Mouse (Mus musculus) liver, embryonic 12.5 days (tissue): ENCODE results near the gene Catsperg1. TPM values are rescaled to one million over a fixed set of nuclear protein-coding genes. Genes with fewer than 3 reads are reported as not detected.

ENCODE experiments used
- ATAC-seq: fragments of 200-750 bp; cut with Nextera tagmentation; 2 replicates; pipeline ENCODE4 v1.8.0; 2017; ENCODE audit warnings: moderate number of reproducible peaks, mild to moderate bottlenecking, moderate library complexity
- H3K27ac ChIP-seq: fragments of 300-500 bp; sonication (generic); 2 replicates; pipeline ENCODE4 v1.5.1; 2016; ENCODE audit warnings: mild to moderate bottlenecking
- H3K27me3 ChIP-seq: fragments of 300-500 bp; sonication (generic); replicated peaks from 2 replicates; pipeline ENCODE4 v1.6.1; 2016; ENCODE audit warnings: mild to moderate bottlenecking, moderate library complexity
- H3K36me3 ChIP-seq: fragments of 300-500 bp; sonication (generic); 2 replicates; pipeline ENCODE4 v1.6.1; 2016; ENCODE audit warnings: mild to moderate bottlenecking, moderate library complexity
- H3K4me1 ChIP-seq: fragments of 300-500 bp; sonication (generic); 2 replicates; pipeline ENCODE4 v1.6.1; 2016
- H3K4me2 ChIP-seq: fragments of 300-500 bp; sonication (generic); 2 replicates; pipeline ENCODE4 v1.6.1; 2016; ENCODE audit warnings: mild to moderate bottlenecking, moderate library complexity
- H3K4me3 ChIP-seq: fragments of 300-500 bp; sonication (generic); 2 replicates; pipeline ENCODE4 v1.5.1; 2016; ENCODE audit warnings: mild to moderate bottlenecking, moderate library complexity
- H3K9ac ChIP-seq: fragments of 300-500 bp; sonication (generic); 2 replicates; pipeline ENCODE4 v1.6.1; 2016; ENCODE audit warnings: mild to moderate bottlenecking, moderate library complexity
- H3K9me3 ChIP-seq: fragments of 300-500 bp; sonication (generic); replicated peaks from 2 replicates; pipeline ENCODE4 v1.6.1; 2016; ENCODE audit warnings: mild to moderate bottlenecking, moderate library complexity
- WGBS: fragments of 180-500 bp; shearing (Covaris S2); methylation state at CpG from one replicate; pipeline ENCODE4 v1.1.7; 2016; ENCODE audit not compliant: insufficient replicate concordance; 5-methylcytosine and 5-hydroxymethylcytosine counted together
- polyA plus RNA-seq: library from polyadenylated mRNA; unstranded; fragments of >200 nt; fragmentation: Nextera tagmentation; extraction: Ambion mirVana; gene quantifications from 2 replicates; pipeline ENCODE4 v1.2.1, GENCODE M21; 2016

Gene Catsperg1
- polyA plus RNA-seq, 1 experiment from 2014 or later = 0.26 TPM

DNA sequence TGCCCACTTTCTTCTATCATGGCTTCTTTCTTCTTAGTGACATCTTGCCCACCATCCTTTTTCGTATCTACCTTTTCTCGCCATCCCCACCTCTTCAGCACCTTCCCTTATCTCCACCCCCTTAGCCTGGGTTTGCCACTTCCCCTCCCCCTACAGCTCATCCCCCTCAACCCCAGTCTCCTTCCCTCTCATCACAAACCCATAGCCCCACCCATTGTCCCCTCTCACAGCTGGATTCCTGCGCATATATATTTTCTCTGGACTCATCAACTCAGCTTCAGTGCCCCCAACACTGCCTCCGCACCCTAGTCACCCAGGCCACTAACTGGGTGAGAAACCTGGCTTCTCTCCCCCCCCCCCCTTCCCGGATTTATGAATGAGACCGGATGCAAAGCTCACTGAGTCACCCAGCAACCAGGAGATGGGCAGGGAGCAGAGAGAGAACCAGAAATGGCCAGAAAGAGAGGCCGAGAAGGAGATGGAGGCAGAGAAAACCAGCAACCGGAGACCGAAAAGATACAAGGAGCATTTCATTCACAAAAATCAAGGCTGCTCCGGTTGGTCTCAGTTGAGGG is 45.6 kb downstream of the Catsperg1 start:
- peak overlapping the region; percentile 69 for H3K4me2 ChIP-seq
- peak overlapping the region; percentile 54; the same call in 1 of the 2 replicates for H3K4me3 ChIP-seq
- H3K36me3 ChIP-seq = peaks cover 4% of the 10 kb centered on the region; the same call in 1 of the 2 replicates
- H3K4me1 ChIP-seq = peaks cover 41% of the 10 kb centered on the region
- no peak for ATAC-seq
- H3K9ac ChIP-seq = no peak overlapping the region
- H3K27ac ChIP-seq = no peak overlapping the region
- no peaks in the 10 kb centered on the region for H3K9me3 ChIP-seq
- WGBS = 8% methylated on average over 10 of the region's 10 CpGs
- H3K27me3 ChIP-seq = peaks cover 81% of the 10 kb centered on the region

- Histone ChIP-seq H3K4me2 (no peak overlapping the region), H3K4me3 (no peak overlapping the region), H3K9ac (no peak overlapping the region), H3K9me3 (no peaks in the 10 kb centered on the region), H3K27ac (no peak overlapping the region), H3K4me1 (peaks cover 46% of the 10 kb centered on the region), H3K36me3 (0 out of 2 replicates have a peak, but pooled peaks cover under 1% of the 10 kb centered on the region), H3K27me3 (peaks cover 75% of the 10 kb centered on the region)
- 31% methylated on average over 19 of the region's 19 CpGs for WGBS
- no peak for ATAC-seq
These were observed 46.2 kb downstream of the Catsperg1 start for GRCm38 (mm10) chr7:29167656-29168055.

DNA sequence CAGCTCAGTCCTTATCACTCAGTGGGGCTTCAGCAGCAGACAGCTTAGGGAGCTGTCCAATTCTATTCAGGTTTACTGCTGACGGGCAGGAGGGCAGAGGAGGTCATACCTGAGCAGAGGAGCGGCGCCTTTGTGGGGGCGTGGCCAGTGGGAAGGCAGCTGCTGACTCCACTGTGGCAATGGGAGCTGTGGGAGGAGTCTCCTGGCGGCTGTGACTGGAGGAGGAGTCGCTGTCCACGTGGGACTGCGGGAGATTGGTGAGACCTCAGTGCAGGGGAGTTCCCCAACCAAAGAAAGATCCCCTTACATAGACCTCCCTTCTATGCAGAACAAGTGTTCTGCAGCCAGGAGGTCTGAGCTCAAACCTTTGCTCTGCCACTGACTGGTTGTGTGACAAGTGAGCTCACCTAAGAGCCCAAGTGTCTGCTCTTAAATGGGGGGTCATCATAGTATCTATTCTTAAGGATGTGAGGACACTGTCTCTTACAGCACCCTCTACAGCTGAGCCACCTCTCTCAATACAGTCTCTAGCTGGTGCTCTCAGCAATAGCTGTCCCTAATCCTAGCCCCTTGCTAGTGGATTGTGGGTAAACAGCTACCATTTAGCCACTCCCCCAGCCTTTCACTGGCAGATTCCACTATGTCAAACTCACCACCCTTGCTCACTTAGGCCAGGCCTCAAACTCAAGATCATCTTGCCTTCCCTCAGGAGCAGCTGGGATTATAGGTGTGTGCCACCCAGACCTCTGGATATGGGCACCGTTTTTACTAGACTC is 50.9 kb downstream of the Catsperg1 start:
- H3K9me3 ChIP-seq = no peaks in the 10 kb centered on the region
- peak; percentile 57 for ATAC-seq
- peaks cover 13% of the 10 kb centered on the region for H3K4me1 ChIP-seq
- no peak overlapping the region for H3K9ac ChIP-seq
- no peaks in the 10 kb centered on the region for H3K36me3 ChIP-seq
- 17% methylated on average over 9 of the region's 9 CpGs for WGBS
- peak overlapping the region; percentile 12; the same call in 1 of the 2 replicates for H3K4me2 ChIP-seq
- H3K4me3 ChIP-seq = no peak overlapping the region
- H3K27me3 ChIP-seq = peaks cover 69% of the 10 kb centered on the region
- H3K27ac ChIP-seq = no peak overlapping the region

DNA sequence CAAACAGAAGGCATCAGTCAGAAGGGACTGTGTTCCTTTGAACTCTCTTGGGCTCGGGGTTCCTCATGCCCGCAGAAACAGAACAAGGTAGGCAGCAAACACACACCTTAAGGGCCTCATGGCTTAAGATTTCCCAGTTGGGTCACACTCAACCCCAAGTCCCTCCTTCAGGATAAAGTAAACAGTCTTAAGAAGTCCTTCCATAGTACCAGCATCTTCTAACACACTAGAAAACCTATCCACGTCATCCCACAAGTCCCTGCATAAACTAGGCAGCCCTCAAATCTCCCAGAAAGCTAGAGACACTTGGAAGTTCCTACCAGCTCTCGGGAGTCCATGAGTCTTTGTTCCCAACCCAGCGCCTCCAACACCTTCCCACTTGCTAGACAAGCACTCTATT is 51.5 kb downstream of the Catsperg1 start:
- WGBS = 61% methylated on average over 5 of the region's 5 CpGs
- H3K9me3 ChIP-seq = no peaks in the 10 kb centered on the region
- H3K27me3 ChIP-seq = peaks cover 69% of the 10 kb centered on the region
- no peak overlapping the region for H3K27ac ChIP-seq
- H3K36me3 ChIP-seq = no peaks in the 10 kb centered on the region
- no peak for ATAC-seq
- H3K9ac ChIP-seq = no peak overlapping the region
- no peak overlapping the region; the same call in 1 of the 2 replicates for H3K4me2 ChIP-seq
- H3K4me3 ChIP-seq = no peak overlapping the region
- H3K4me1 ChIP-seq = peaks cover 13% of the 10 kb centered on the region

GRCm38 (mm10) chr7:29158264-29158663 is 55.6 kb downstream of the Catsperg1 start:
- 0 out of 2 replicates have a peak, but pooled peaks cover 7% of the 10 kb centered on the region for H3K9me3 ChIP-seq
- H3K4me1 ChIP-seq = peaks cover 28% of the 10 kb centered on the region
- H3K4me2 ChIP-seq = no peak overlapping the region
- H3K9ac ChIP-seq = no peak overlapping the region
- peaks cover 54% of the 10 kb centered on the region for H3K27me3 ChIP-seq
- peaks cover 10% of the 10 kb centered on the region for H3K36me3 ChIP-seq
- H3K27ac ChIP-seq = no peak overlapping the region
- WGBS = 8% methylated on average over 5 of the region's 5 CpGs
- H3K4me3 ChIP-seq = no peak overlapping the region
- ATAC-seq = no peak

GRCm38 (mm10) chr7:29155838-29156782 is 57.7 kb downstream of the Catsperg1 start, which contains the start of gene Fam98c:
Gene Fam98c (minus strand): TSS chr7:29156234.
- H3K4me1 ChIP-seq = peaks cover 17% of the 10 kb centered on the region
- ATAC-seq = peak; percentile 77
- H3K9me3 ChIP-seq = 0 out of 2 replicates have a peak, but pooled peaks cover 7% of the 10 kb centered on the region
- peak within 1 kb of the TSS; percentile 85 for H3K9ac ChIP-seq
- peak within 1 kb of the TSS; percentile 79 for H3K27ac ChIP-seq
- H3K4me2 ChIP-seq = peak within 1 kb of the TSS; percentile 100
- peaks cover 10% of the 10 kb centered on the region for H3K36me3 ChIP-seq
- peak within 1 kb of the TSS; percentile 85 for H3K4me3 ChIP-seq
- H3K27me3 ChIP-seq = peaks cover 43% of the 10 kb centered on the region
- WGBS = 3% methylated on average over 66 of the region's 68 CpGs

DNA sequence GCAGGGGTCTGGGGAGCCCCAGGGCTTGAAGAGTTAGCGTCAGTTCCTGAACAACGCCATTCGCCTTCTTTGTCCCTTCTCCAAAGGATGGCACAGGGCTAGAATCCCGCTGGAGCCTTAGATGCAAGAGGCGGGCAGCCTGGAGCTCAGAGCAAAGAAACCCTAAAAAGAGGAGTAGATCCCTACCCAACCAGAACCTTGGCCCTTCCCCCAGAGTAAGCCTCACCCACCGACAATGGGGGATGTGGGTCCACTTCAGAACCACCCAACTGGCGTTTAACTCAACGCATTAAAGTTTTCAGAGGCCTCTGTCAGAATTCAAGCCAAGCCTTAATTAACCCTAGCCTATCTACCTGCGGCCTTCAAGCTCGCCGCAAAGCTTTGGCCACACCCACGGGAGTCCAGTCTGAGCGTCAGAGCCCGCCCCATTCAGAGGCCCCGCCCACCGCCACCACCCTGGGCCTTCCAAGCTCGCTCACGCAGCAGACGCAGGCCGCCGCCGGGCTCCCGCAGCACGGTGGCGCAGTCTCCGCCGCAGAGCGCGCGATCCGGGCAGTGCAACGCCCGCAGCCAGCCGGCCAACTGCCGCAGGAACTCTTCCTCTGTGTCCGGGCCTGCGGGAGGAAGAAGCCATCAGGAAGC is 58.5 kb downstream of the Catsperg1 start:
- peaks cover 17% of the 10 kb centered on the region for H3K4me1 ChIP-seq
- peaks cover 36% of the 10 kb centered on the region for H3K27me3 ChIP-seq
- H3K9ac ChIP-seq = peak overlapping the region; percentile 85
- 9% methylated on average over 35 of the region's 37 CpGs for WGBS
- peaks cover 10% of the 10 kb centered on the region for H3K36me3 ChIP-seq
- peak overlapping the region; percentile 100 for H3K4me2 ChIP-seq
- peak; percentile 84 for ATAC-seq
- peak overlapping the region; percentile 79 for H3K27ac ChIP-seq
- peak overlapping the region; percentile 85 for H3K4me3 ChIP-seq
- 0 out of 2 replicates have a peak, but pooled peaks cover 7% of the 10 kb centered on the region for H3K9me3 ChIP-seq

DNA sequence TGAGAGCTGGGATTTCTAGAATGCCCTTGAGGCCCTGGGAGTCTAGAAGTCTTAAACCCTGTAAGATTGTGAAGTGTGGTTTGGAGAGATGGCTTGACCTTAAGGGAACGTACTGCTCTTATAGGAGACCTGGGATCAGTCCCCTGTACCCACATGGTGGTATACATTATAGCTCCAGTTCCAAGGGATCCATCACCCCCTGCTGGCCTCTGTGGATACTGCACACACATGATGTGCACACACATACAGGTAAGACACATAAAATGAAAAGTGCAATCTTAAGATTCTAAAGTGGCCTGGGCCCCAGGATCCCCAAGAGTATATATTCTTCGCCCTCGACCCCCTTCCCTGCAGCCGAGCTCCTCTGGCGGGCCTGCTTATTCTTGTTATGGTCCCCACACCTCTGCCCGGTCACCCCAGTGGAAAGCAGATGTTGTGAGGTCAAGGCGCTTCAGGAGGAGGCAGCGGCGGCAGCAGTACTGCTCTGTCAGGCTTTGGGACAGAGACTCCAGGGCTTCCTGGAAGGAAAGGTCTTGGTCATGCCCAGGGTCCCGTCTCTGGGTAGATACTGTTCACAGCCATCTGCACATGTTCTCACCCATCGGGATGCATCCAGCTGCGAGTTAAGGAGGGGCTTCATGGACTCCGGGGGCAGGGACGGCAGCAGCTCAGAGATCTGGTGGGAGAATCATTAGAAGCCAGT is 59.7 kb downstream of the Catsperg1 start:
- Histone ChIP-seq H3K4me2 (no peak overlapping the region), H3K4me1 (peaks cover 17% of the 10 kb centered on the region), H3K9ac (no peak overlapping the region), H3K27me3 (peaks cover 25% of the 10 kb centered on the region), H3K27ac (no peak overlapping the region), H3K9me3 (0 out of 2 replicates have a peak, but pooled peaks cover 7% of the 10 kb centered on the region), H3K4me3 (no peak overlapping the region), H3K36me3 (peaks cover 10% of the 10 kb centered on the region)
- ATAC-seq = no peak
- 80% methylated on average over 14 of the region's 14 CpGs for WGBS

DNA sequence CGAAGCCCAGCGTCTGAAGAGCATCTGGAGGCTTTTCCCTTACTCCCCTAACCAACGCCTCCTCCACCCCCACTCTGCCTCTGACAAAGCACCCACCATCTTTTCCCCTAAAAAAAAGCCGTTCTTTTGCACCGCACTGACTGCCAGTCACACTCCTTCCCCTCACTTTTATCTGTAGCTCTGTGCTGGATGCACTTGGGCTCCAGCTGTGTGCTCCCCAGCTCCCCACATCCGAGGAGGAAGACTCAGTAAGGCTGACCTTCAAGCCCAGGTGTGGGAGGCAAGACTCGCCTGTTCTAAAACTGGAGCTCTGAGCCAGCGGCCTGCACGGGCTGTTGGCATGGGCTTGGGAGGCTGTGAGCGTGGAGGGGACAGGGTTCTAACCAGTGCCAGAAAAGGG is 62.3 kb downstream of the Catsperg1 start:
- H3K4me2 ChIP-seq = no peak overlapping the region
- no peak overlapping the region for H3K4me3 ChIP-seq
- WGBS = 58% methylated on average over 10 of the region's 10 CpGs
- H3K27me3 ChIP-seq = no peaks in the 10 kb centered on the region
- no peak for ATAC-seq
- H3K36me3 ChIP-seq = peaks cover 10% of the 10 kb centered on the region
- 0 out of 2 replicates have a peak, but pooled peaks cover 7% of the 10 kb centered on the region for H3K9me3 ChIP-seq
- no peak overlapping the region for H3K9ac ChIP-seq
- H3K27ac ChIP-seq = no peak overlapping the region
- peaks cover 12% of the 10 kb centered on the region for H3K4me1 ChIP-seq

DNA sequence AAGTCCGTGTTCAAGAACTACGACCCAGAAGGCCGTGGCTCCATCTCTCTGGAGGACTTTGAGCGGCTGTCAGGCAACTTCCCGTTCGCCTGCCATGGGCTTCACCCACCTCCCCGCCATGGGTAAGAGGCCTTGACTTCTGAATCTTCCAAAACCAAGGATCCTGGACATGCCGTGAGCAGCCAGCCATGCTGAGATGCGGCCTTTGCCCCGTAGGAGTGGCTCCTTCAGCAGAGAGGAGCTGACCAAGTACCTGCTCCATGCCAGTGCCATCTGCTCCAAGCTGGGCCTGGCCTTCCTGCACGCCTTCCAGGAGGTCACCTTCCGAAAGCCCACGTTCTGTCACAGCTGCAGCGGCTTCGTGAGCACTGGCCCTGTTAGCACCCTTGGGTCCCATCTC is 65.1 kb downstream of the Catsperg1 start:
- 75% methylated on average over 15 of the region's 15 CpGs for WGBS
- H3K4me3 ChIP-seq = no peak overlapping the region
- no peak for ATAC-seq
- H3K27me3 ChIP-seq = no peaks in the 10 kb centered on the region
- no peak overlapping the region for H3K9ac ChIP-seq
- H3K27ac ChIP-seq = no peak overlapping the region
- peaks cover 10% of the 10 kb centered on the region; the same call in 1 of the 2 replicates for H3K4me1 ChIP-seq
- no peak overlapping the region for H3K4me2 ChIP-seq
- no peaks in the 10 kb centered on the region; the same call in 1 of the 2 replicates for H3K36me3 ChIP-seq
- 0 out of 2 replicates have a peak, but pooled peaks cover under 1% of the 10 kb centered on the region for H3K9me3 ChIP-seq
